Mouse (Mus musculus): ENCODE measurements around the gene Aldh1a7.

GRCm38 (mm10) chr19:20715093-20715492 is 12.3 kb downstream of the Aldh1a7 start:
- TF ChIP-seq CTCF (IDR thresholded peaks at IDR 0.05; ENCODE audit: extremely low read depth, insufficient read length, insufficient replicate concordance, low read depth, low read length) (no peak), POLR2A (IDR thresholded peaks at IDR 0.05; ENCODE audit: low read depth, low read length) (no peak)

All from small intestine, adult 2 months (tissue).